14 mouse cellular contexts compared by ENCODE assay signal in genomic region chr9:91069496-91069895, GRCm38 (mm10).
"Had no signal": no experiment of that assay in that cellular context is flagged by ENCODE, and none has a peak within 500 bp of the region (broad histone marks: within the 10 kb centered on the region; RNA-seq: fewer than 3 reads in every experiment).

No protein-coding gene starts in this region.

- H3K9ac ChIP-seq: limb, embryonic 13.5 days; liver, embryonic 14.5 days; neural tube, embryonic 12.5 days had no signal

- ATAC-seq: intestine, postnatal 0 days had no signal

- H3K4me3 ChIP-seq: limb, embryonic 13.5 days; neural tube, embryonic 12.5 days had no signal

- H3K36me3 ChIP-seq: limb, embryonic 13.5 days; neural tube, embryonic 12.5 days had no signal

- H3K27ac ChIP-seq: limb, embryonic 13.5 days; liver, embryonic 14.5 days; neural tube, embryonic 12.5 days had no signal

- H3K4me2 ChIP-seq: limb, embryonic 13.5 days; neural tube, embryonic 12.5 days had no signal

- H3K9me3 ChIP-seq: limb, embryonic 13.5 days; neural tube, embryonic 12.5 days had no signal

- DNase-seq: kidney, adult 8-10 months; kidney, postnatal 25 days; layer of hippocampus, adult 9-11 months; layer of hippocampus, postnatal 36 days; lung, adult 18-20 months; retina, postnatal 1 day; right cerebral cortex, postnatal 4 days; spleen, adult 18-20 months; thymus, adult 2 months; thymus, postnatal 25 days had no signal

- H3K27me3 ChIP-seq: limb, embryonic 13.5 days; neural tube, embryonic 12.5 days had no signal

- H3K4me1 ChIP-seq: neural tube, embryonic 12.5 days had no signal
